Mouse (Mus musculus) c-Kit-positive CD71-negative TER-119-negative erythroid progenitor cells, embryonic 14.5 days (primary cell): ENCODE measurements around the gene Aup1.
A peak's percentile ranks its signal among the peaks of the same experiment; 100 is the strongest.

Source experiments
- DNase-seq: peaks from one replicate; pipeline ENCODE4 v3.0.0-alpha.2; 2013; ENCODE audit warnings: low read depth

Gene Aup1

GRCm38 (mm10) chr6:83054074-83054851 lies at the start of gene Aup1:
Gene Aup1 (plus strand): TSS chr6:83054521.
- peak; percentile 94 for DNase-seq

- no peak for DNase-seq
These were observed 49.4 kb upstream of the Aup1 start for GRCm38 (mm10) chr6:83004872-83005271.

- DNase-seq, result no peak
These were observed 48.8 kb upstream of the Aup1 start for GRCm38 (mm10) chr6:83005444-83006011.

- DNase-seq, result no peak
These were observed 48.2 kb upstream of the Aup1 start for GRCm38 (mm10) chr6:83006114-83006513.

GRCm38 (mm10) chr6:83008659-83009058 lies 45.7 kb upstream of the Aup1 start:
- DNase-seq, result no peak

GRCm38 (mm10) chr6:83010010-83010409 lies 44.3 kb upstream of the Aup1 start:
- DNase-seq, result no peak

GRCm38 (mm10) chr6:83011255-83011654 lies 43.1 kb upstream of the Aup1 start:
- DNase-seq, result no peak

- DNase-seq, result no peak
These were observed 42.6 kb upstream of the Aup1 start for GRCm38 (mm10) chr6:83011756-83012155.

GRCm38 (mm10) chr6:83013444-83013843 lies 40.9 kb upstream of the Aup1 start:
- no peak for DNase-seq

- no peak for DNase-seq
These were observed 39.5 kb upstream of the Aup1 start for GRCm38 (mm10) chr6:83014482-83015466.

- no peak for DNase-seq
These were observed 38.6 kb upstream of the Aup1 start for GRCm38 (mm10) chr6:83015749-83016148.

GRCm38 (mm10) chr6:83017190-83017589 lies 37.1 kb upstream of the Aup1 start:
- DNase-seq, result no peak

GRCm38 (mm10) chr6:83019044-83019443 lies 35.3 kb upstream of the Aup1 start:
- DNase-seq, result no peak

- no peak for DNase-seq
These were observed 34.2 kb upstream of the Aup1 start for GRCm38 (mm10) chr6:83020121-83020520.

- DNase-seq, result no peak
These were observed 33.3 kb upstream of the Aup1 start for GRCm38 (mm10) chr6:83020836-83021593.

GRCm38 (mm10) chr6:83023008-83023407 lies 31.3 kb upstream of the Aup1 start:
- DNase-seq, result no peak

- DNase-seq, result no peak
These were observed 30.5 kb upstream of the Aup1 start for GRCm38 (mm10) chr6:83023786-83024185.

GRCm38 (mm10) chr6:83024421-83024820 lies 29.9 kb upstream of the Aup1 start:
- no peak for DNase-seq

- no peak for DNase-seq
These were observed 29.1 kb upstream of the Aup1 start for GRCm38 (mm10) chr6:83025221-83025620.

- DNase-seq, result no peak
These were observed 27.0 kb upstream of the Aup1 start for GRCm38 (mm10) chr6:83027293-83027692.

GRCm38 (mm10) chr6:83027706-83028105 lies 26.6 kb upstream of the Aup1 start:
- no peak for DNase-seq

GRCm38 (mm10) chr6:83029777-83030176 lies 24.5 kb upstream of the Aup1 start:
- DNase-seq, result no peak
